Mouse (Mus musculus) gastrocnemius, postnatal 10 days (tissue): ENCODE data around the gene Pcsk2. TPM values are rescaled to one million over a fixed set of nuclear protein-coding genes. Genes with fewer than 3 reads are reported as not detected.
A peak's percentile ranks its signal among the peaks of the same experiment; 100 is the strongest.

Experiments used
- DNase-seq: peaks from one replicate; pipeline ENCODE4 v3.0.0; 2021; ENCODE audit warnings: mixed read lengths
- total RNA-seq, 2 experiments: library from RNA; stranded (reverse); gene quantifications; 2 replicates each; pipeline ENCODE4 v1.2.3; 2021

The Pcsk2 gene
- total RNA-seq, 2 experiments from 2014 or later: 0.82 to 1.0 TPM

GRCm38 (mm10) chr2:143644374-143644773 lies 98.4 kb downstream of the Pcsk2 start:
- DNase-seq: no peak

GRCm38 (mm10) chr2:143646001-143646400 lies 100.0 kb downstream of the Pcsk2 start:
- DNase-seq: no peak

- DNase-seq: no peak
These were observed 108.7 kb downstream of the Pcsk2 start for GRCm38 (mm10) chr2:143654621-143655020.

- DNase-seq: no peak
These were observed 111.0 kb downstream of the Pcsk2 start for GRCm38 (mm10) chr2:143656968-143657367.

GRCm38 (mm10) chr2:143666785-143667184 lies 120.8 kb downstream of the Pcsk2 start:
- no peak for DNase-seq

- no peak for DNase-seq
These were observed 131.9 kb downstream of the Pcsk2 start for GRCm38 (mm10) chr2:143677869-143678268.

GRCm38 (mm10) chr2:143679513-143679912 lies 133.6 kb downstream of the Pcsk2 start:
- no peak for DNase-seq

GRCm38 (mm10) chr2:143681873-143682555 lies 136.1 kb downstream of the Pcsk2 start:
- DNase-seq: no peak

GRCm38 (mm10) chr2:143683513-143683912 lies 137.6 kb downstream of the Pcsk2 start:
- no peak for DNase-seq

GRCm38 (mm10) chr2:143691244-143691643 lies 145.3 kb downstream of the Pcsk2 start:
- DNase-seq: no peak

GRCm38 (mm10) chr2:143696026-143696557 lies 150.1 kb downstream of the Pcsk2 start:
- no peak for DNase-seq

GRCm38 (mm10) chr2:143696704-143697103 lies 150.7 kb downstream of the Pcsk2 start:
- peak; percentile 10 for DNase-seq

- no peak for DNase-seq
These were observed 155.2 kb downstream of the Pcsk2 start for GRCm38 (mm10) chr2:143701141-143701540.

- no peak for DNase-seq
These were observed 157.0 kb downstream of the Pcsk2 start for GRCm38 (mm10) chr2:143702931-143703344.

GRCm38 (mm10) chr2:143708205-143708604 lies 162.2 kb downstream of the Pcsk2 start:
- no peak for DNase-seq

- no peak for DNase-seq
These were observed 163.3 kb downstream of the Pcsk2 start for GRCm38 (mm10) chr2:143709249-143709648.

GRCm38 (mm10) chr2:143709979-143710378 lies 164.0 kb downstream of the Pcsk2 start:
- DNase-seq: no peak

- DNase-seq: no peak
These were observed 165.9 kb downstream of the Pcsk2 start for GRCm38 (mm10) chr2:143711886-143712285.

- no peak for DNase-seq
These were observed 166.9 kb downstream of the Pcsk2 start for GRCm38 (mm10) chr2:143712901-143713300.

- DNase-seq: no peak
These were observed 167.9 kb downstream of the Pcsk2 start for GRCm38 (mm10) chr2:143713902-143714301.

GRCm38 (mm10) chr2:143715110-143715509 lies 169.2 kb downstream of the Pcsk2 start:
- no peak for DNase-seq

- DNase-seq: no peak
These were observed 177.3 kb downstream of the Pcsk2 start for GRCm38 (mm10) chr2:143723231-143723630.

- no peak for DNase-seq
These were observed 178.1 kb downstream of the Pcsk2 start for GRCm38 (mm10) chr2:143724101-143724500.

- no peak for DNase-seq
These were observed 178.8 kb downstream of the Pcsk2 start for GRCm38 (mm10) chr2:143724720-143725119.
